Mouse (Mus musculus) lung, embryonic 14.5 days (tissue): ENCODE data around the gene Crip1. TPM values are rescaled to one million over a fixed set of nuclear protein-coding genes. Genes with fewer than 3 reads are reported as not detected.

Source experiments
- ATAC-seq: fragments of 200-750 bp; cut with Nextera tagmentation; 2 replicates; pipeline ENCODE4 v1.8.0; 2017; ENCODE audit warnings: mild to moderate bottlenecking, moderate TSS enrichment, moderate library complexity; ENCODE audit not compliant: insufficient read depth
- DNase-seq: peaks from one replicate; pipeline ENCODE4 v3.0.0-alpha.2; 2015
- H3K27ac ChIP-seq: fragments of 300-500 bp; sonication (generic); 2 replicates; pipeline ENCODE4 v1.5.1; 2014; ENCODE audit warnings: low read depth, mild to moderate bottlenecking, moderate library complexity
- H3K27me3 ChIP-seq: fragments of 300-500 bp; sonication (generic); 2 replicates; pipeline ENCODE4 v1.6.1; 2014; ENCODE audit warnings: low read length, control low read depth; ENCODE audit not compliant: insufficient read depth
- H3K36me3 ChIP-seq: fragments of 300-500 bp; sonication (generic); 2 replicates; pipeline ENCODE4 v1.6.1; 2014; ENCODE audit warnings: control low read depth; ENCODE audit not compliant: insufficient read depth
- H3K4me1 ChIP-seq: fragments of 300-500 bp; sonication (generic); 2 replicates; pipeline ENCODE4 v1.6.1; 2014; ENCODE audit warnings: antibody characterized with exemption, control low read depth; ENCODE audit not compliant: insufficient read depth
- H3K4me2 ChIP-seq: fragments of 300-500 bp; sonication (generic); 2 replicates; pipeline ENCODE4 v1.6.1; 2014; ENCODE audit warnings: mild to moderate bottlenecking
- H3K4me3 ChIP-seq: fragments of 300-500 bp; sonication (generic); 2 replicates; pipeline ENCODE4 v1.5.1; 2014; ENCODE audit warnings: low read depth, low read length
- H3K9ac ChIP-seq: fragments of 300-500 bp; sonication (generic); 2 replicates; pipeline ENCODE4 v1.6.1; 2014
- H3K9me3 ChIP-seq: fragments of 300-500 bp; sonication (generic); 2 replicates; pipeline ENCODE4 v1.6.1; 2016; ENCODE audit warnings: low read depth, low read length, control low read depth
- CTCF ChIP-seq: IDR thresholded peaks from 2 replicates; pipeline ENCODE4 v1.5.1; 2016; ENCODE audit warnings: antibody characterized with exemption, low read depth
- WGBS: fragments of 180-500 bp; shearing (Covaris S2); extraction: QIAGEN DNeasy Blood & Tissue Kit; methylation state at CpG from one replicate; pipeline ENCODE4 v1.1.7; 2014; 5-methylcytosine and 5-hydroxymethylcytosine counted together
- polyA plus RNA-seq: library from polyadenylated mRNA; unstranded; fragments of >200 nt; fragmentation: Nextera tagmentation; extraction: Ambion mirVana; gene quantifications from 2 replicates; pipeline ENCODE4 v1.2.1, GENCODE M21; 2014

Gene Crip1
- polyA plus RNA-seq, 1 experiment from 2014 or later = 237 TPM

DNA sequence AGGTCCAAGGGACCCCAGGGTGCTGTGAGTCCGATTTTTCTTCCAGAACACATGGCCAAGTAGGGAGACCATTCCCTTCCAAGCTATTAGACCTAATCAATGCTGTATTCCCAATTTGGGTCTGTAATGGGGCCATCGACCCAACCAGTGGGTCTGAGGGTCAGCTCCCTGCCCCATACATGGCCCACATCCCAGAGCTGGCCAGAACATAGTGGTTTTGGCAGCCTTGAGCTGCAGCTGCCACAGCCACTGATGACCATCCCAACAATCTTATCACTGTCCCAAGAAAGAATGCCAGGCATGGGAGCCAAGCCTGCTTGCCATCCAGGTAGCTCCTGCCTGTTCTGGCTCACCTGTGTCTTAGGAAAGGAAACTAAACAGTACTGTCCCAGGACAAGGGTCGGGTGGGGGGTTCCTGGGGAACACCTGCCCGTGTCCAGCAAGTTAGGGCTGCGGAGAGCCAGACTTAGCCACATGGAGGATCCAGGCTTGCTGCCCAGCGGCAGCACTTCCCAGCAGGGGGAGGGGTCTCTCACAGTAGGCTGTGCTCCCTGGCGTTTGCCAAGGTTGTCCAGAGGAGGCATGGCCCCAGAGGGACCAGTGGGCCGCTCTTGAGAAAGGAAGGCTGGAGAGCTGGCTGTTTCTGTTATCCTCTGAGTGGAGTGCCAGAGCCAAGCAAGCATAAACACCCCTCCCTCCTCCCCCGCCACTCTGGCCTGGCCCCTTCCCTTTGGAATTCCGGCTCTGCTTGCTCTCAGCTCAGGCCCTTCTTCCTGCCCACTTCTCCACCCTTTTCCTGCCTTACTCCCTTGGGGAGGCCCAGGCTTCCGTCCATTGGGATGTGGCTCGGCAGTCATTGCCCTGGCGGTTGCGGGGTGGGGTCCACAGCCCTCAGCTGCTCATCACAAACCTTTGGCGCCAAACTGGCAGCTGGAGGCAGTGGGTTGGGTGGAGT is 3.8 kb upstream of the Crip1 start:
- peak overlapping the region; percentile 89 for H3K27ac ChIP-seq
- peaks cover 30% of the 10 kb centered on the region for H3K4me1 ChIP-seq
- H3K4me2 ChIP-seq = peak overlapping the region; percentile 77
- WGBS = 13% methylated on average over 15 of the region's 15 CpGs
- peak overlapping the region; percentile 59 for H3K9ac ChIP-seq
- H3K27me3 ChIP-seq = no peaks in the 10 kb centered on the region
- peaks cover 40% of the 10 kb centered on the region for H3K36me3 ChIP-seq
- peak; percentile 64 for ATAC-seq
- TF ChIP-seq CTCF = no peak
- peak; percentile 87 for DNase-seq
- peak overlapping the region; percentile 57 for H3K4me3 ChIP-seq
- H3K9me3 ChIP-seq = no peaks in the 10 kb centered on the region

DNA sequence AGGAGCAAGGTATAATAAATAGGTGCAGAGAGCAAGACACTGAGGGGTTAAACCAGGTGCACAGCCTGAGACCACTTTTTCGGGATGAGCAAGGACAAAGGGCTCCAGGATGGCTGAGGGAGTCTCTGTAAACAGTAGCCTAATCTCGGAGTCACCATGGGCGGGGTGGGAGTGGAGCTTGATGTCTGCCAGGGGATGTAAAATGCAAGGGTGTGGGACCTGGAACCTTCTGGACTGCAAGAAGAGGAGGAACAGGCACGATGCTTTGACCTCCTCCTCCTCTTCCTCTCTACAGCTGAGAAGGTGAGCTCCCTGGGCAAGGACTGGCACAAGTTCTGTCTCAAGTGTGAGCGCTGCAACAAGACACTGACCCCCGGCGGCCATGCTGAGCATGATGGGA is 3.0 kb upstream of the Crip1 start:
- Histone ChIP-seq H3K36me3 (peaks cover 31% of the 10 kb centered on the region), H3K4me3 (peak overlapping the region; percentile 57), H3K4me2 (peak overlapping the region; percentile 77), H3K9me3 (no peaks in the 10 kb centered on the region), H3K27ac (peak overlapping the region; percentile 89; the same call in 1 of the 2 replicates), H3K27me3 (no peaks in the 10 kb centered on the region), H3K4me1 (peaks cover 30% of the 10 kb centered on the region), H3K9ac (peak overlapping the region; percentile 36; the same call in 1 of the 2 replicates)
- WGBS = 47% methylated on average over 7 of the region's 7 CpGs
- ATAC-seq (no peak), DNase-seq (no peak)
- TF ChIP-seq CTCF = 0 out of 2 replicates have a peak, but pooled peaks have one; percentile 16

DNA sequence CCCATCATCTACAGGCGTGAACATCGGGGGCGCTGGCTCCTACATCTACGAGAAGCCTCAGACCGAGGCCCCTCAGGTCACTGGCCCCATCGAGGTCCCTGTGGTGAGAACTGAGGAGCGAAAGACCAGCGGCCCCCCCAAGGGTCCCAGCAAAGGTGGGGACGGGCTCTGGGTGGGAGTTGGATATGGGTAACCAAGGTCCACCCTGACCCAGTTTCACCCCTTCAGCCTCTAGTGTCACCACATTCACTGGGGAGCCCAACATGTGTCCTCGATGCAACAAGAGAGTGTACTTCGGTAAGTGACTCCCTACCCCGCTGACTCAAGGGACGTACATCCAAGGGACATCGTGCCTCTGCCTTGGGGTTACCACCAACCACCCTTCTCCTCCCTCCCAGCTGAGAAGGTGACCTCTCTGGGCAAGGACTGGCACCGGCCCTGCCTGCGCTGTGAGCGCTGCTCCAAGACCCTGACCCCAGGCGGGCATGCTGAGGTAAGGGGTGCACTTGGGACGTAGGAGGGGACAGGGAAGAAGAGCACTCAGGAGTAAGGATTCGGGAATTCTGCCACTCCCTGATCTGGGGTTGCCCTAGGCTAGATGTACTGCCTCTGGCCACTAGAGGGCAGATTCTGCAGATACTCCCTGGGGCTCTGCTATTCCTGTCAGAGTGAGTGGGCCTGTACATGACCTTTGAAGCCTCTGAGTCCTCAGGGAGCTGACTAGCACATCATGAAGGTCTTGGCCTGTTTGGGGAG is 1.9 kb upstream of the Crip1 start:
- no peaks in the 10 kb centered on the region for H3K27me3 ChIP-seq
- no peak overlapping the region for H3K4me2 ChIP-seq
- peaks cover 25% of the 10 kb centered on the region for H3K36me3 ChIP-seq
- peak; percentile 52 for DNase-seq
- no peak for ATAC-seq
- 72% methylated on average over 20 of the region's 20 CpGs for WGBS
- H3K9ac ChIP-seq = no peak overlapping the region
- no peaks in the 10 kb centered on the region for H3K9me3 ChIP-seq
- TF ChIP-seq CTCF = peak; percentile 80
- peaks cover 25% of the 10 kb centered on the region for H3K4me1 ChIP-seq
- no peak overlapping the region for H3K27ac ChIP-seq
- H3K4me3 ChIP-seq = no peak overlapping the region

DNA sequence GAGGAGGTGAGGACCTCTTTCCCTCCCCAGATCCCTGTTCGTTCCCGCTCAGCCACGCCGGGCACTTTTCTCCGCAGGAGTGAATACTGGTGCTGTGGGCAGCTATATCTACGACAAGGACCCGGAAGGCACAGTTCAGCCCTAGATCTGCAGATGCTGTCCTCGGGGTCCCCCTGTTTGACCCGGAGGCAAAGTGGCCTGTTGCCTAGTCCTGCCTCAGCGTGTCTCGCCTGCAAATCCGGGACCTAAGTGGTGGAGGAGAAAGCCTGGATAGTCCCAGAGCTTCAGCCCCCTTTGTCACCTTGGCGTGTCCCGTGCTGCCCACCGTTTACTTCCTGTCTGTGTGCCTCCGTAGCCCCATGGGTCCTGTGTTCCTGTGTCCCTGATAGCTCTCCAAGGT is 1.2 kb upstream of the Crip1 start:
- Histone ChIP-seq H3K4me3 (no peak overlapping the region), H3K9ac (no peak overlapping the region), H3K9me3 (no peaks in the 10 kb centered on the region), H3K4me1 (peaks cover 23% of the 10 kb centered on the region), H3K27me3 (no peaks in the 10 kb centered on the region), H3K27ac (no peak overlapping the region), H3K4me2 (no peak overlapping the region), H3K36me3 (peaks cover 25% of the 10 kb centered on the region)
- ATAC-seq = no peak
- no peak for DNase-seq
- TF ChIP-seq CTCF = no peak
- 91% methylated on average over 16 of the region's 16 CpGs for WGBS

DNA sequence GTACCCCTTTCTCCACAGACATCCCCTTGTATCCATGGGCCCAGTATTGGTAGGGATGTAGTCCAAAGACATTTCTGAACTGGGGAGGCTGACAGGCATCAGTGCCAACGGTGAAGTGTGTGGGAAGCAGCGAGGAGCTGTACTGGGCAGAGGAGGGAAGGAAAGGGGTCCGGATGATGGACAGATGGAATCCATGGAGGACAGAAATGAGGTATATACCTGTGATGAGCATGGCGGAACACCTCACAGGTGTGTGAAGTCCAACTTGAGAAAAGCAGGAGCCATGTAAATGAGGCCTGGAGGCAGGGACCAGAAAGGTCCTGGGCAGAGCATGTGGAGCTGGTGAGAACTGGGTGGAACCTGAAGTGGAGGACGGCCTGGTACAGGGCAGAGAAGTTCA is 525 bp upstream of the Crip1 start:
- no peak overlapping the region for H3K9ac ChIP-seq
- no peak overlapping the region for H3K4me3 ChIP-seq
- WGBS = 88% methylated on average over 5 of the region's 5 CpGs
- H3K4me1 ChIP-seq = peaks cover 23% of the 10 kb centered on the region
- 0 out of 2 replicates have a peak, but pooled peaks cover 2% of the 10 kb centered on the region for H3K27me3 ChIP-seq
- H3K4me2 ChIP-seq = no peak overlapping the region
- H3K27ac ChIP-seq = no peak overlapping the region
- peaks cover 25% of the 10 kb centered on the region for H3K36me3 ChIP-seq
- no peak for TF ChIP-seq CTCF
- ATAC-seq (no peak), DNase-seq (no peak)
- H3K9me3 ChIP-seq = no peaks in the 10 kb centered on the region

DNA sequence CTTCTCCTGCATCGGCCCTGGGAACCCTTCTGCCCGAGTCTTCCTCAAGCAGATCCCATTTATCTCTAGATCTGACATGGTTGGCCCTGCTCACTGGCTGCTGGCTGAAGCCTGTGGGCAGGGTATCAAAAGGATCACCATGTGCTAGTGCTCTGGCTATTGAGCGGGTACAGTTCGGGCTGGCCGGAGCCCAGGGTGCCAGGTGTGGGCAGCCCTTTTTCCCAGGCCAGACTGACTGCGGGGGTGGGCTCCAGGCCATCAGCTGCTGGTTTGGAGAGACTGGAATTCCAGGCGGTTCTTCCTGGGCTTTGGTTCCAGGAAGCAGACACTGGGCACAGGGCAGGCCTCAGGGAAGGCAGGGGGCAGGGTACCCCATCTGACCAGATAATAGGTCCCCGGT is 1.4 kb downstream of the Crip1 start:
- Histone ChIP-seq H3K27me3 (peaks cover 13% of the 10 kb centered on the region; the same call in 1 of the 2 replicates), H3K4me2 (no peak overlapping the region), H3K4me1 (peaks cover 9% of the 10 kb centered on the region), H3K9ac (no peak overlapping the region), H3K4me3 (no peak overlapping the region), H3K9me3 (no peaks in the 10 kb centered on the region), H3K36me3 (peaks cover 25% of the 10 kb centered on the region), H3K27ac (no peak overlapping the region)
- DNase-seq (no peak), ATAC-seq (no peak)
- no peak for TF ChIP-seq CTCF
- 81% methylated on average over 8 of the region's 8 CpGs for WGBS
